Mouse (Mus musculus) regulatory T cell (primary cell): ENCODE measurements at regions not wholly inside any gene's neighbourhood (a gene's known extent, or its start where the extent isn't known, plus 50 kb on each side); places are given as distances from the start of the nearest gene placed in this dataset.
"Not testable (repeated sequence)": the region's sequence is repeated elsewhere in the genome, so short reads cannot be mapped to it uniquely, and the experiment has no call there.

Experiments used
- in situ Hi-C: fragments of 300-600 bp; cut with MboI, MseI; formaldehyde crosslinking; loops from one replicate; pipeline ENCODE4 v1.15.1; 2025; ENCODE audit warnings: high pct_unique_total_duplicates

GRCm38 (mm10) chr2:100918122-100918521, 706.4 kb upstream of the Rag2 start:
- in situ Hi-C loops: no loop called here

DNA sequence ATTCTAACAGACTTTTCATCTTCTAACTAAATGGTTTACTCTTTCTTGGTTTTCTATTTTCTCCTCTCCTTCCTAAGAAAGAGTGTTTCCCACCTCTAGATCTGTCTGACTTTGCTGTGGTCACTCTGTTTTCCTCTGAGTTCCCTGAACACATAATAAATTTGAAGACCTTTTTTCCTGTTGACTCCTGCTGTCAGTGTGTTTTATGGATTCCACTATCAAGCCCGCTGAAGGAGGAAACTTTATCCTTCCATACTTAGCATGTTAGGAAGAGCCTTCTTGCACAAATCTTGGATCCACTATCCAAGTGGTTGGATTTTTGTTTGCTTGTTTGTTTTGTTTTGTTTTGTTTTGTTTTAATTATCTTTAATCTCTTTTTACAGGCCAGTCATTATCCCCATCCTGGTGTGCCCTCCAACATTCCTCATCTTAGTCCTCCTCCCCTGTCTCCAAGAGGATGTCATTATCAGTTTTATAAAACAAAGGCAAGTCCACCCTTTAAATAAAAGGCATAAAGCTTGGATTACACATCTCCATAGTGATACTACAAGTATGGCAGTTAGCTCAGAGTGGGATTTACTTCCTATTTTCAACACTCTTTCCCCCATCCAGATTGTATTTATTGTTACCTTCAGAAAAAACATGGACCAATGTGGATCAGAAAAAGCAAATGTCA, 704.8 kb upstream of the Rag2 start:
- in situ Hi-C loops: no loop called here

DNA sequence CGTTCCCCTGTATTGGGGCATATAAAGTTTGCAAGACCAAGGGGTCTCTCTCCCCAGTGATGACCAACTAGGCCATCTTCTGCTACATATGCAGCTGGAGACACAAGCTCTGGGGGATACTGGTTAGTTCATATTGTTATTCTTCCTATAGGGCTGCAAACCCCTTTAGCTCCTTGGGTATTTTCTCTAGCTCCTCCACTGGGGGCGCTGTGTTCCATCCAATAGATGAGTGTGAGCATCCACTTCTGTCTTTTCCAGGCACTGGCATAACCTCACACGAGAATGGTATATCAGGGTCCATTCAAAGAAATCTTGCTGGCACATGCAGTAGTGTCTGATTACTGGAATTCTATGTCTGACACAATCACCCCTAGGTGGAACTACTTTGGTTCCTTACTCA, 675.9 kb upstream of the Rag2 start:
- in situ Hi-C loops: not testable (repeated sequence)

- in situ Hi-C loops: no loop called here
Observed at GRCm38 (mm10) chr2:100959412-100959811, 665.1 kb upstream of the Rag2 start.

- in situ Hi-C loops: no loop called here
Observed at GRCm38 (mm10) chr2:100964584-100964983, 659.9 kb upstream of the Rag2 start.

- in situ Hi-C loops: no loop called here
Observed at GRCm38 (mm10) chr2:100977202-100977601, 647.3 kb upstream of the Rag2 start.

DNA sequence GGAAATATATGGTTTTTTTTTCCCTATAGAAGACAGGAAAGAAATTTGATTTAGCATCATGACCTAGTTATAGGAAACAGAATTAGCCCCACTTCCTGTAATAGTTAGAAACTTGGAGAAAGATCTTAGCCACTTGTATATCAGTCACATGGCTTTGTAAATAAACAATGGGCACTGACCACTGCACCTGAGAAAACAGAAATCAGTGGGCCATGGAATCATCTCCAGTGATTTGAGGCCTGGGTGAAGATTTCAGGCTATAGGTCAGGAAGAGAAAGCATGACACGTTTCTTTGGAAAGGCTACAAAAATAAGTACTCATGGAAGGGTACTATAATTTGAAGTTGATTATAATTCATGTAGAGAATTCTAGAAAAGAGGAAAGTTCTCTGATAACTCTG, 642.2 kb upstream of the Rag2 start:
- in situ Hi-C loops: no loop called here

- in situ Hi-C loops: no loop called here
Observed at GRCm38 (mm10) chr2:101015353-101015752, 609.2 kb upstream of the Rag2 start.

GRCm38 (mm10) chr2:101019384-101019783, 605.1 kb upstream of the Rag2 start:
- in situ Hi-C loops: no loop called here

GRCm38 (mm10) chr2:101021515-101021914, 603.0 kb upstream of the Rag2 start:
- in situ Hi-C loops: no loop called here

DNA sequence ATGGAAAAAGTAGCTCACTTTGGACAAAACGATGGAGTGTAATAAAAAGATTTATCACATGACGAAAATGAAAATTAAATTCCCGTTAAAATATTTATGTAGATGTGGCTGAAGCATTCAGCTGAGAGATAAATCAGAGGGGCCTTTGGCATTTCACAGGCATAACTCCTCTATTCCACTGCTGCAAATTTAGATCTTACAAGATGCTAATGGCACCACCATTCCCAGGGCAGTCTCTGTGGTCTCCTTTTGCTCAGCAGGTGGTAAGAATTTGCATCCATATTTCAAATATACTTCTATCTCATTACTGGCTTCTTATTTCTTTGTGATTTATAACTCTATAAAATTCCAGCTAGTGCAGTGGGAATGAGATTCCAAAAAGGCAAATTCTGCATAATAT, 581.5 kb upstream of the Rag2 start:
- in situ Hi-C loops: no loop called here

- in situ Hi-C loops: no loop called here
Observed at GRCm38 (mm10) chr2:101062939-101063338, 561.6 kb upstream of the Rag2 start.

DNA sequence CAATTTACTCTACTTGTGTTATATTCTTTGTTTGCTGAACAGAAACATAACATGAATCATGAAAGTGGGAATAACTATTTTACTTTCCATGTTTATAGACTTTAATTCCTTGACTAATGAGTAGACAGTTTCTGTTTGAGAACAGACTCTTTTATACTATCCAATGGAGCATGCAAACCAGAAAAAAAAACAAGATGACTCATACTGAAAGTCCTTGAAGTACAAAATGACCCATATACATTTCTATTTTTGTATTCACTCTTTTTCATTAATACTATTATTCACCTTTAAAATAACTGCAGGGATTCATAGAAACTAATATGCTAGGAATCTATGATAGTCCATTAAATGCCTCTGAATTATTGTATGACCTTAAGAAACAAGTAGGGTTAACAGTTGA, 549.5 kb upstream of the Rag2 start:
- in situ Hi-C loops: no loop called here

DNA sequence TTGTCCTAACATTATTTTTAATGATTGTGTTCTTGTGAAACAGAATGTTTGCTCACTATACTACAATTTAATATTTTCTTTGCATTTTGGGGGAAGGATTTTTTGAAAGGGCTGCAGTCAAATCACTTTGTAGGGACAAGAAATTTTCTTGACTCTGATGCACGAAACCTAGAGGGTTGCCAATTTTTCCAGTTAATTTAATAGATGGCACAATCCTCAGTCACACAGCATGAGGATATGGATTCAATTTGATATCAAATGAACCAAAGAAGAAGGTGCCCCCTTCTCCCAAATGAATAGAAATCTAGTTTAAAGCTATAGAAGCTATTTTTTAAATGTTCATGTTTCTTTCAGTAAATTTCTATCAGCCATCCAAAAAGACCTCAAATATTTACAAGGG, 544.3 kb upstream of the Rag2 start:
- in situ Hi-C loops: no loop called here

DNA sequence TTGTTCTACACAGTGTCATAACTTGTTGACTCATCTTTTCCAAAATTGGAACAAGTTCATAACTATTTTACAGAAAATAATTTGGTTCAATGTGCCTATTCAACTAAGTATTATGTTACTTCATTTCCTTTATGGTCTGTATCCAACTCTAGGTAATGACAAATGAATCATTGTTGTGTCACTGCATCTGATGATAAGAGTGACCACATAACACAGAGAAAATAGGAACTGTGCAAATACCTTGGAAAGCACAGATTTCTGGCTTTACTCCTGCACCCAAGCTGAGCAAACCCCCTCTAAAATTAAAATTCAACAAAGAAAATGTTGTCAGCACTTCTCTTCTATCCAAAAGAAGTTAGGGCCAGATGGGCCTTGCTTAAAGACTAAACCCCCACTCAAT, 540.7 kb upstream of the Rag2 start:
- in situ Hi-C loops: no loop called here

GRCm38 (mm10) chr2:101084648-101085047, 539.9 kb upstream of the Rag2 start:
- in situ Hi-C loops: no loop called here

GRCm38 (mm10) chr2:101107183-101107872, 517.2 kb upstream of the Rag2 start:
- in situ Hi-C loops: no loop called here

GRCm38 (mm10) chr2:101136867-101137266, 487.7 kb upstream of the Rag2 start:
- in situ Hi-C loops: no loop called here

GRCm38 (mm10) chr2:101139931-101140330, 484.6 kb upstream of the Rag2 start:
- in situ Hi-C loops: no loop called here

- in situ Hi-C loops: no loop called here
Observed at GRCm38 (mm10) chr2:101156755-101157271, 467.7 kb upstream of the Rag2 start.

- in situ Hi-C loops: no loop called here
Observed at GRCm38 (mm10) chr2:101159276-101159675, 465.2 kb upstream of the Rag2 start.

GRCm38 (mm10) chr2:101165942-101166341, 458.6 kb upstream of the Rag2 start:
- in situ Hi-C loops: no loop called here

DNA sequence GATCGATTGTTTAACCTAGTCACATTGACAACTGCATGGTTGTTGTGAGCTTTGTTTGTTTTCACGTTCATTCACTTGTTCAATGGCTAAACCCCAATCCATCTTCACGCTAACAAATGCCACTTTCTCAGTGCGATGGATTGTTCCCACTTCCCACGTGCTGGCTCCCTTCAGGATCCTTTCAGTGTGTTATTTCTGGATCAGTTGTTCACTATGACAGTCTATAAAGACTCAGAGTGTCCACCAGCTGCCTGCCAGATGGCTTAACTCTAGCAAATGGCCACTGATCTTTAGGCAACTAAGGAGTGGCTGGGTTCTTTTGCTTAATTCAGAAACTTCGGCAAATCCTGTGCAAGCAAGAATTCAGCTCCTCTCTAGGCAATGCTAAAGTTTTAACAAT, 451.7 kb upstream of the Rag2 start:
- in situ Hi-C loops: no loop called here
